Mouse (Mus musculus) embryonic fibroblast, embryonic 13.5 days (primary cell): ENCODE measurements around the gene Rab27a.

Source experiments
- CTCF ChIP-seq: IDR thresholded peaks from 2 replicates; pipeline ENCODE4 v1.5.1; 2011; ENCODE audit warnings: mild to moderate bottlenecking, control low read depth, low read length, moderate library complexity, borderline replicate concordance; ENCODE audit not compliant: insufficient read depth
- POLR2A ChIP-seq: IDR thresholded peaks from 2 replicates; pipeline ENCODE4 v1.6.1; 2011; ENCODE audit warnings: low read depth, mild to moderate bottlenecking, control low read depth, low read length, moderate library complexity

DNA sequence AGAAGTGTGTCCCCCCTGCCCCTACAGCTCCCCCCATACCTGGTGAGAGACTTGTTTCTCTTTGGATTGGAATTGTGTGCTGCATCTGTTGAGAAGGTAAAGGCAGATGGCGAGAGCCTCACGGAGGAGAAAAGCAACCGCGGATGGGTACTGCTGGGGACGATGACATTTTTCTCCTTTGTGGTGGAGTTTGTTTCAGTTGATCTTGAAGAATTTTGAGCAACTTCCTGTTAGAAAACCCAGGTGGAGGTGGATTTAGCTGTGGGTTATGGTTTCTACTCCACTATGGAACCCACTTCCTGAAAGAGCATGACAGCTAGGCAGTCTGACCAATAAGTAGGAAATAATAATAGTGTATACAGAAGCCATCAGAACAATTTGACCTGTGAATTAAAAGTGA is 28.5 kb downstream of the Rab27a start:
- TF ChIP-seq CTCF, result no peak
- no peak for TF ChIP-seq POLR2A
